In genomic region chr4:107278188-107278707, GRCm38 (mm10) we compare ENCODE assay signal across 12 mouse cellular contexts. TPM values are rescaled to one million over a fixed set of nuclear protein-coding genes. Genes with fewer than 3 reads are reported as not detected.
DNase-seq lines count a peak whose midpoint lies in the region; ATAC-seq and TF ChIP-seq lines count a peak whose summit lies in the region.
"Had no signal": no experiment of that assay in that cellular context is flagged by ENCODE, and none has a peak within 500 bp of the region (broad histone marks: within the 10 kb centered on the region; RNA-seq: fewer than 3 reads in every experiment).

No protein-coding gene starts in this region.

- no peak for TF ChIP-seq CTCF in hindbrain, postnatal 0 days (IDR thresholded peaks at IDR 0.05; ENCODE audit: low read depth)
- no peak for TF ChIP-seq CTCF in intestine, postnatal 0 days (IDR thresholded peaks at IDR 0.05; ENCODE audit: low read depth)

- peak overlapping the region; percentile 19 for H3K4me2 ChIP-seq in forebrain, embryonic 12.5 days
- H3K4me2 ChIP-seq in forebrain, embryonic 15.5 days (replicated peaks), result no peak overlapping the region
- no peak overlapping the region for H3K4me2 ChIP-seq in neural tube, embryonic 13.5 days
- no peak overlapping the region for H3K4me2 ChIP-seq in hindbrain, postnatal 0 days (ENCODE audit: low read depth, low read length)
- H3K4me2 ChIP-seq in intestine, postnatal 0 days (replicated peaks; ENCODE audit: low read depth), result no peak overlapping the region
- H3K4me2 ChIP-seq: embryonic facial prominence, embryonic 12.5 days; hindbrain, embryonic 15.5 days; liver, embryonic 13.5 days had no signal

- WGBS in forebrain, embryonic 12.5 days, result 6% methylated on average over 8 of the region's 8 CpGs
- 7% methylated on average over 8 of the region's 8 CpGs for WGBS in forebrain, embryonic 15.5 days
- WGBS in neural tube, embryonic 13.5 days, result 20% methylated on average over 8 of the region's 8 CpGs
- 10% methylated on average over 8 of the region's 8 CpGs for WGBS in hindbrain, postnatal 0 days
- 52% methylated on average over 8 of the region's 8 CpGs for WGBS in intestine, postnatal 0 days

- peaks cover 9% of the 10 kb centered on the region for H3K4me1 ChIP-seq in forebrain, embryonic 12.5 days
- H3K4me1 ChIP-seq in forebrain, embryonic 15.5 days, result peaks cover 6% of the 10 kb centered on the region
- peaks cover 5% of the 10 kb centered on the region for H3K4me1 ChIP-seq in neural tube, embryonic 13.5 days (replicated peaks)
- no peaks in the 10 kb centered on the region for H3K4me1 ChIP-seq in hindbrain, postnatal 0 days (ENCODE audit: insufficient read depth, low read length)
- H3K4me1 ChIP-seq in intestine, postnatal 0 days (replicated peaks; ENCODE audit: control insufficient read depth, insufficient read depth, low read length), result no peaks in the 10 kb centered on the region
- H3K4me1 ChIP-seq: liver, embryonic 13.5 days had no signal

- H3K9me3 ChIP-seq in forebrain, embryonic 12.5 days, result no peaks in the 10 kb centered on the region
- H3K9me3 ChIP-seq in forebrain, embryonic 15.5 days, result no peaks in the 10 kb centered on the region
- H3K9me3 ChIP-seq in neural tube, embryonic 13.5 days, result no peaks in the 10 kb centered on the region
- H3K9me3 ChIP-seq in hindbrain, postnatal 0 days (ENCODE audit: low read length), result no peaks in the 10 kb centered on the region
- H3K9me3 ChIP-seq in intestine, postnatal 0 days (ENCODE audit: control insufficient read depth), result no peaks in the 10 kb centered on the region
- H3K9me3 ChIP-seq: embryonic facial prominence, embryonic 12.5 days; hindbrain, embryonic 15.5 days; liver, embryonic 13.5 days had no signal

- peaks cover 10% of the 10 kb centered on the region for H3K27me3 ChIP-seq in forebrain, embryonic 12.5 days
- H3K27me3 ChIP-seq in forebrain, embryonic 15.5 days, result no peaks in the 10 kb centered on the region
- no peaks in the 10 kb centered on the region for H3K27me3 ChIP-seq in neural tube, embryonic 13.5 days
- no peaks in the 10 kb centered on the region for H3K27me3 ChIP-seq in hindbrain, postnatal 0 days (ENCODE audit: insufficient read depth, low read length)
- H3K27me3 ChIP-seq in intestine, postnatal 0 days (replicated peaks; ENCODE audit: control insufficient read depth, insufficient read depth, low read length), result no peaks in the 10 kb centered on the region
- H3K27me3 ChIP-seq: embryonic facial prominence, embryonic 12.5 days; hindbrain, embryonic 15.5 days; liver, embryonic 13.5 days had no signal

- 0 out of 2 replicates have a peak overlapping the region, but pooled peaks have one; percentile 6 for H3K27ac ChIP-seq in forebrain, embryonic 12.5 days
- no peak overlapping the region for H3K27ac ChIP-seq in forebrain, embryonic 15.5 days (replicated peaks)
- H3K27ac ChIP-seq in neural tube, embryonic 13.5 days (replicated peaks), result peak overlapping the region; percentile 42; the same call in 1 of the 2 replicates
- peak overlapping the region; percentile 42; the same call in 1 of the 2 replicates for H3K27ac ChIP-seq in hindbrain, postnatal 0 days
- no peak overlapping the region for H3K27ac ChIP-seq in intestine, postnatal 0 days (ENCODE audit: low read depth, low read length)
- H3K27ac ChIP-seq: embryonic facial prominence, embryonic 12.5 days; hindbrain, embryonic 15.5 days; liver, embryonic 13.5 days had no signal

- H3K4me3 ChIP-seq in forebrain, embryonic 12.5 days (replicated peaks), result no peak overlapping the region
- no peak overlapping the region for H3K4me3 ChIP-seq in forebrain, embryonic 15.5 days
- H3K4me3 ChIP-seq in neural tube, embryonic 13.5 days, result no peak overlapping the region
- H3K4me3 ChIP-seq in hindbrain, postnatal 0 days (ENCODE audit: low read length), result no peak overlapping the region
- no peak overlapping the region for H3K4me3 ChIP-seq in intestine, postnatal 0 days (ENCODE audit: low read depth, low read length)
- H3K4me3 ChIP-seq: embryonic facial prominence, embryonic 12.5 days; hindbrain, embryonic 15.5 days; liver, embryonic 13.5 days had no signal

- peak; percentile 57 for ATAC-seq in forebrain, embryonic 12.5 days (ENCODE audit: low FRiP score)
- no peak for ATAC-seq in forebrain, embryonic 15.5 days (replicated peaks)
- ATAC-seq in neural tube, embryonic 13.5 days (ENCODE audit: low read depth), result no peak
- peak; percentile 79 for ATAC-seq in hindbrain, postnatal 0 days
- ATAC-seq in intestine, postnatal 0 days, result no peak

- DNase-seq in neural tube, embryonic 10.5 days (ENCODE audit: extremely low spot score, low spot score), result no peak
- peak; percentile 65 for DNase-seq in hindbrain, postnatal 0 days (ENCODE audit: low spot score)
- no peak for DNase-seq in kidney, adult 18-20 months
- no peak for DNase-seq in B cell, adult 2 months
- DNase-seq: layer of hippocampus, adult 9-11 months; liver, embryonic 13.5 days had no signal

- 0 out of 2 replicates have a peak, but pooled peaks cover 8% of the 10 kb centered on the region for H3K36me3 ChIP-seq in forebrain, embryonic 12.5 days (replicated peaks)
- H3K36me3 ChIP-seq in forebrain, embryonic 15.5 days, result 0 out of 2 replicates have a peak, but pooled peaks cover 8% of the 10 kb centered on the region
- peaks cover 37% of the 10 kb centered on the region for H3K36me3 ChIP-seq in neural tube, embryonic 13.5 days
- H3K36me3 ChIP-seq in hindbrain, postnatal 0 days (ENCODE audit: insufficient read depth, low read length), result peaks cover 24% of the 10 kb centered on the region; the same call in 1 of the 2 replicates
- no peaks in the 10 kb centered on the region; the same call in none of the 2 replicates for H3K36me3 ChIP-seq in intestine, postnatal 0 days (ENCODE audit: control insufficient read depth, insufficient read depth)
- H3K36me3 ChIP-seq: liver, embryonic 13.5 days had no signal

- no peak overlapping the region for H3K9ac ChIP-seq in forebrain, embryonic 12.5 days
- H3K9ac ChIP-seq in forebrain, embryonic 15.5 days (replicated peaks), result no peak overlapping the region
- H3K9ac ChIP-seq in neural tube, embryonic 13.5 days, result no peak overlapping the region
- H3K9ac ChIP-seq in hindbrain, postnatal 0 days (replicated peaks; ENCODE audit: low read length), result no peak overlapping the region
- H3K9ac ChIP-seq in intestine, postnatal 0 days (ENCODE audit: low read depth, low read length), result no peak overlapping the region
- H3K9ac ChIP-seq: embryonic facial prominence, embryonic 12.5 days; hindbrain, embryonic 15.5 days; liver, embryonic 13.5 days had no signal

RNA-seq across cellular contexts. Expression of gene Hspb11, which starts 24.9 kb away (rescaled TPM):
- 34.3 and 37.8 TPM in 2 replicates for polyA plus RNA-seq in forebrain, embryonic 12.5 days (2016; fragmentation: Nextera tagmentation; extraction: Ambion mirVana)
- 37.1 and 41.7 TPM in 2 replicates for polyA plus RNA-seq in forebrain, embryonic 15.5 days (2015; fragmentation: Nextera tagmentation; extraction: Ambion mirVana)
- 47.1 and 51.6 TPM in 2 replicates for polyA plus RNA-seq in neural tube, embryonic 13.5 days (2015; fragmentation: Nextera tagmentation; extraction: Ambion mirVana)
- 7.5 and 12.2 TPM in 2 replicates for total RNA-seq in hindbrain, postnatal 0 days (2014; rRNA removed)
- polyA plus RNA-seq in hindbrain, postnatal 0 days (2015; fragmentation: Nextera tagmentation; extraction: Ambion mirVana), result 36.4 and 38.8 TPM in 2 replicates
- 25.5 and 27.0 TPM in 2 replicates for polyA plus RNA-seq in intestine, postnatal 0 days (2015; fragmentation: Nextera tagmentation; extraction: Ambion mirVana)

RNA-seq across cellular contexts. Expression of gene Lrrc42, which starts 24.9 kb away (rescaled TPM):
- polyA plus RNA-seq in forebrain, embryonic 12.5 days (2016; fragmentation: Nextera tagmentation; extraction: Ambion mirVana), result 74.3 and 79.9 TPM in 2 replicates
- polyA plus RNA-seq in forebrain, embryonic 15.5 days (2015; fragmentation: Nextera tagmentation; extraction: Ambion mirVana), result 57.4 and 57.7 TPM in 2 replicates
- 63.5 and 71.5 TPM in 2 replicates for polyA plus RNA-seq in neural tube, embryonic 13.5 days (2015; fragmentation: Nextera tagmentation; extraction: Ambion mirVana)
- total RNA-seq in hindbrain, postnatal 0 days (2014; rRNA removed), result 6.6 and 18.2 TPM in 2 replicates
- polyA plus RNA-seq in hindbrain, postnatal 0 days (2015; fragmentation: Nextera tagmentation; extraction: Ambion mirVana), result 33.5 and 42.2 TPM in 2 replicates
- 27.7 and 29.5 TPM in 2 replicates for polyA plus RNA-seq in intestine, postnatal 0 days (2015; fragmentation: Nextera tagmentation; extraction: Ambion mirVana)

RNA-seq across cellular contexts. Expression of gene Dio1, which starts 28.7 kb away (rescaled TPM):
- not detected in 2 replicates for polyA plus RNA-seq in forebrain, embryonic 12.5 days (2016; fragmentation: Nextera tagmentation; extraction: Ambion mirVana)
- not detected in 2 replicates for polyA plus RNA-seq in forebrain, embryonic 15.5 days (2015; fragmentation: Nextera tagmentation; extraction: Ambion mirVana)
- polyA plus RNA-seq in neural tube, embryonic 13.5 days (2015; fragmentation: Nextera tagmentation; extraction: Ambion mirVana), result not detected in 2 replicates
- not detected in 2 replicates for total RNA-seq in hindbrain, postnatal 0 days (2014; rRNA removed)
- not detected in 2 replicates for polyA plus RNA-seq in hindbrain, postnatal 0 days (2015; fragmentation: Nextera tagmentation; extraction: Ambion mirVana)
- polyA plus RNA-seq in intestine, postnatal 0 days (2015; fragmentation: Nextera tagmentation; extraction: Ambion mirVana), result 59.7 and 67.4 TPM in 2 replicates
- polyA plus RNA-seq: embryonic facial prominence, embryonic 12.5 days; hindbrain, embryonic 15.5 days; liver, embryonic 13.5 days had no signal

RNA-seq across cellular contexts. Expression of gene Yipf1, which starts 35.9 kb away (rescaled TPM):
- 35.7 and 41.8 TPM in 2 replicates for polyA plus RNA-seq in forebrain, embryonic 12.5 days (2016; fragmentation: Nextera tagmentation; extraction: Ambion mirVana)
- 53.2 and 54.3 TPM in 2 replicates for polyA plus RNA-seq in forebrain, embryonic 15.5 days (2015; fragmentation: Nextera tagmentation; extraction: Ambion mirVana)
- polyA plus RNA-seq in neural tube, embryonic 13.5 days (2015; fragmentation: Nextera tagmentation; extraction: Ambion mirVana), result 63.0 and 63.5 TPM in 2 replicates
- total RNA-seq in hindbrain, postnatal 0 days (2014; rRNA removed), result 69.3 and 72.1 TPM in 2 replicates
- polyA plus RNA-seq in hindbrain, postnatal 0 days (2015; fragmentation: Nextera tagmentation; extraction: Ambion mirVana), result 69.1 and 69.4 TPM in 2 replicates
- polyA plus RNA-seq in intestine, postnatal 0 days (2015; fragmentation: Nextera tagmentation; extraction: Ambion mirVana), result 127 and 147 TPM in 2 replicates

Comparison
In these comparisons a context has a peak if more than half of its experiments do, and no peak if none do; other contexts are left out.
1. ATAC-seq: peak in forebrain, embryonic 12.5 days (single experiment) and hindbrain, postnatal 0 days (single experiment); none in forebrain, embryonic 15.5 days (single experiment), neural tube, embryonic 13.5 days (single experiment) and intestine, postnatal 0 days (single experiment).
2. H3K27ac ChIP-seq: peak in forebrain, embryonic 12.5 days (single experiment), neural tube, embryonic 13.5 days (single experiment) and hindbrain, postnatal 0 days (single experiment); none in forebrain, embryonic 15.5 days (single experiment) and intestine, postnatal 0 days (single experiment).
3. RNA of gene Dio1, which starts 28.7 kb away (polyA plus RNA-seq): 59.7 to 67.4 TPM in intestine, postnatal 0 days; not detected in forebrain, embryonic 12.5 days, not detected in forebrain, embryonic 15.5 days, not detected in neural tube, embryonic 13.5 days and not detected in hindbrain, postnatal 0 days; every median in the first group is over 10 times any median in the second.